Mouse (Mus musculus): ENCODE measurements around the gene Tardbp.

Gene Tardbp

GRCm38 (mm10) chr4:148626623-148627185 lies at the start of gene Tardbp:
Gene Tardbp (minus strand): TSS chr4:148627019.
- DNase-seq (ENCODE audit: low read depth, low spot score), result peak; percentile 84

- no peak for DNase-seq (ENCODE audit: low read depth, low spot score)
Measured at GRCm38 (mm10) chr4:148676188-148676960, 49.6 kb upstream of the Tardbp start.

- no peak for DNase-seq (ENCODE audit: low read depth, low spot score)
Measured at GRCm38 (mm10) chr4:148675043-148675442, 48.2 kb upstream of the Tardbp start.

- DNase-seq (ENCODE audit: low read depth, low spot score), result no peak
Measured at GRCm38 (mm10) chr4:148671230-148671947, 44.6 kb upstream of the Tardbp start.

GRCm38 (mm10) chr4:148667006-148667755 lies 40.4 kb upstream of the Tardbp start:
- no peak for DNase-seq (ENCODE audit: low read depth, low spot score)

GRCm38 (mm10) chr4:148664021-148664420 lies 37.2 kb upstream of the Tardbp start:
- DNase-seq (ENCODE audit: low read depth, low spot score), result no peak

GRCm38 (mm10) chr4:148663326-148663725 lies 36.5 kb upstream of the Tardbp start:
- no peak for DNase-seq (ENCODE audit: low read depth, low spot score)

- DNase-seq (ENCODE audit: low read depth, low spot score), result no peak
Measured at GRCm38 (mm10) chr4:148662168-148662965, 35.5 kb upstream of the Tardbp start.

- DNase-seq (ENCODE audit: low read depth, low spot score), result no peak
Measured at GRCm38 (mm10) chr4:148660174-148660573, 33.4 kb upstream of the Tardbp start.

GRCm38 (mm10) chr4:148657776-148658175 lies 31.0 kb upstream of the Tardbp start:
- DNase-seq (ENCODE audit: low read depth, low spot score), result no peak

GRCm38 (mm10) chr4:148656691-148657258 lies 30.0 kb upstream of the Tardbp start:
- DNase-seq (ENCODE audit: low read depth, low spot score), result no peak

GRCm38 (mm10) chr4:148654701-148655398 lies 28.0 kb upstream of the Tardbp start:
- no peak for DNase-seq (ENCODE audit: low read depth, low spot score)

GRCm38 (mm10) chr4:148651045-148651444 lies 24.2 kb upstream of the Tardbp start:
- DNase-seq (ENCODE audit: low read depth, low spot score), result no peak

GRCm38 (mm10) chr4:148649309-148649708 lies 22.5 kb upstream of the Tardbp start:
- no peak for DNase-seq (ENCODE audit: low read depth, low spot score)

GRCm38 (mm10) chr4:148646616-148647015 lies 19.8 kb upstream of the Tardbp start:
- no peak for DNase-seq (ENCODE audit: low read depth, low spot score)

GRCm38 (mm10) chr4:148644926-148645325 lies 18.1 kb upstream of the Tardbp start:
- DNase-seq (ENCODE audit: low read depth, low spot score), result no peak

- DNase-seq (ENCODE audit: low read depth, low spot score), result no peak
Measured at GRCm38 (mm10) chr4:148644157-148644511, 17.3 kb upstream of the Tardbp start.

GRCm38 (mm10) chr4:148643291-148644156 lies 16.7 kb upstream of the Tardbp start, which contains the start of gene Gm572:
Gene Gm572 (plus strand): TSS chr4:148643317.
- DNase-seq (ENCODE audit: low read depth, low spot score), result no peak

GRCm38 (mm10) chr4:148641121-148641520 lies 14.3 kb upstream of the Tardbp start:
- no peak for DNase-seq (ENCODE audit: low read depth, low spot score)
